Mouse (Mus musculus) intestine, embryonic 15.5 days (tissue): Measurements from ENCODE around the gene Gm10203. TPM values are rescaled to one million over a fixed set of nuclear protein-coding genes. Genes with fewer than 3 reads are reported as not detected.
"Not testable (repeated sequence)": the region's sequence is repeated elsewhere in the genome, so short reads cannot be mapped to it uniquely, and the experiment has no call there.

Source experiments
- ATAC-seq: fragments of 200-750 bp; cut with Nextera tagmentation; 2 replicates; pipeline ENCODE4 v1.8.0; 2017; ENCODE audit warnings: moderate TSS enrichment, moderate library complexity
- H3K27ac ChIP-seq: fragments of 300-500 bp; sonication (generic); 2 replicates; pipeline ENCODE4 v1.5.1; 2015; ENCODE audit warnings: mild to moderate bottlenecking, inconsistent platforms
- H3K27me3 ChIP-seq: fragments of 300-500 bp; sonication (generic); replicated peaks from 2 replicates; pipeline ENCODE4 v1.6.1; 2015; ENCODE audit warnings: inconsistent platforms
- H3K36me3 ChIP-seq: fragments of 300-500 bp; sonication (generic); 2 replicates; pipeline ENCODE4 v1.6.1; 2015; ENCODE audit warnings: inconsistent platforms
- H3K4me1 ChIP-seq: fragments of 300-500 bp; sonication (generic); replicated peaks from 2 replicates; pipeline ENCODE4 v1.6.1; 2015; ENCODE audit warnings: inconsistent platforms
- H3K4me2 ChIP-seq: fragments of 300-500 bp; sonication (generic); replicated peaks from 2 replicates; pipeline ENCODE4 v1.6.1; 2015; ENCODE audit warnings: mild to moderate bottlenecking, inconsistent platforms
- H3K4me3 ChIP-seq: fragments of 300-500 bp; sonication (generic); replicated peaks from 2 replicates; pipeline ENCODE4 v1.5.1; 2015; ENCODE audit warnings: inconsistent platforms
- H3K9ac ChIP-seq: fragments of 300-500 bp; sonication (generic); 2 replicates; pipeline ENCODE4 v1.6.1; 2015; ENCODE audit warnings: inconsistent platforms
- H3K9me3 ChIP-seq: fragments of 300-500 bp; sonication (generic); 2 replicates; pipeline ENCODE4 v1.6.1; 2016; ENCODE audit warnings: inconsistent platforms
- WGBS: fragments of 180-500 bp; shearing (Covaris S2); methylation state at CpG from one replicate; pipeline ENCODE4 v1.1.7; 2015; 5-methylcytosine and 5-hydroxymethylcytosine counted together
- polyA plus RNA-seq: library from polyadenylated mRNA; unstranded; fragments of >200 nt; fragmentation: Nextera tagmentation; extraction: Ambion mirVana; gene quantifications from 2 replicates; pipeline ENCODE4 v1.2.1, GENCODE M21; 2015

The Gm10203 gene
- polyA plus RNA-seq, 1 experiment from 2014 or later, result not detected

DNA sequence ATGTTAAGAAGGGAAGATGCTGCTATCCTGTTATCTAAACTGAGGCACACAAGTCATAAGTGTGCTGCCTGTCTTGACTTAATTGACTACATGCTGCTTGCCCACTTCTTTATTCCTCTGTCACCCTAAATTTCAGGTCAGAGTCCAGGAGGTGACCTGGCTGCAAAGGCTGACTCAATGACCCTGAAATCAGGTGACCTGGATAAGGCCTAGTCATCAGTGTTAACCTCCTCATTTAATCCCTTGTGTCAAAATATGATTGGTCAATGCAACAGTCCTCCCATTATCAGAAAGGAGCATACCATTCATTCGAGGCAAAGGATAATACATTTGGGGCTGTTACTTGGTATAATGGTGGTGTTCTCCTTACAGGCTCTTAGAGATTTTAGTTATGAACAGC is 9.5 kb downstream of the Gm10203 start, which contains the start of gene Etfbkmt:
Gene Etfbkmt (plus strand): TSS at position 379 of the 400 bp plus-strand sequence.
- no peak within 1 kb of the TSS for H3K4me3 ChIP-seq
- no peaks in the 10 kb centered on the region; the same call in 1 of the 2 replicates for H3K36me3 ChIP-seq
- H3K27ac ChIP-seq, result no peak within 1 kb of the TSS
- 82% methylated on average over 1 of the region's 1 CpGs for WGBS
- H3K9ac ChIP-seq, result no peak within 1 kb of the TSS
- H3K4me1 ChIP-seq, result 0 out of 2 replicates have a peak, but pooled peaks cover 5% of the 10 kb centered on the region
- no peaks in the 10 kb centered on the region for H3K9me3 ChIP-seq
- H3K4me2 ChIP-seq, result no peak within 1 kb of the TSS
- H3K27me3 ChIP-seq, result no peaks in the 10 kb centered on the region
- no peak for ATAC-seq

DNA sequence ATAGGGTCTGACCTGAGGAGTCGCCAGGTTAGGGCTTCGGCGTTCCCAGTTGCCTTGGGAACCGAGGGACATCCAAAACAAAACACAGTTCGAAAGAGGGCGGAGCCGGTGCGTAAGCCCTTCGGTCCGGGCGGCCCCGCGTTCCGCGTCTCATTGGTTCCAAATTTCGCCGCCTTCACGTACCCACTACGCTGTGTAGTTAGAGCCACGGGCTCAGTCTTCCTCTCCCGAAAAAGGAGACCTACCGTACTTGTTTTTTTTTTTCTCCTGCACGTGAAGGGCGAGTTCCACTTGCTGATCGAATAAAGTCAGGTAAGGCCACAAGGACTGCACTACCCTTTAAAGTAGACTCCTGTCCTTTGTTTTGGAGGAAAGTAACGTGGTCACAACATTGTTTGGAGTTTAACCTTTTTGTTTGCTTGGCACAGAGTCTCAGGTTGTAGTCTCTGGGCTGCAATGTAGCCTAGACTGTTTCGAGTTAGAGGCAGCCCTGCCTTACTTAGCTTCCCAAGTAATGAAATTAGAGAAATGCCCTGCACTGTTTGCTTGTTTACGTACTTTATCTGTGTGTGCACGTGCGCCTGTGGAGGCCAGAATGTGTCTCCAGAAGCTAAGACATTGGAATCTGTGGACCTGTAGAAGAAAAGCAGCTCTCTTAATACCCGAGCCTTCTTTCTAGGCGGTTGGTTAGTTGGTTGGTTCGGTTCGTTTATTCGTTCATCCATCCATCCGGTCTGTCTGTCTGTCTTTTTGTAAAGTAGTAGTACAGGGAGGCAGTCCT is 11.6 kb downstream of the Gm10203 start:
- Histone ChIP-seq H3K27ac (0 out of 2 replicates have a peak overlapping the region, but pooled peaks have one; percentile 49), H3K9me3 (no peaks in the 10 kb centered on the region), H3K27me3 (no peaks in the 10 kb centered on the region), H3K9ac (peak overlapping the region; percentile 44), H3K4me1 (0 out of 2 replicates have a peak, but pooled peaks cover 4% of the 10 kb centered on the region), H3K4me2 (peak overlapping the region; percentile 56), H3K4me3 (peak overlapping the region; percentile 46), H3K36me3 (peaks cover 4% of the 10 kb centered on the region; the same call in 1 of the 2 replicates)
- peak; percentile 94 for ATAC-seq
- WGBS, result 3% methylated on average over 36 of the region's 36 CpGs

DNA sequence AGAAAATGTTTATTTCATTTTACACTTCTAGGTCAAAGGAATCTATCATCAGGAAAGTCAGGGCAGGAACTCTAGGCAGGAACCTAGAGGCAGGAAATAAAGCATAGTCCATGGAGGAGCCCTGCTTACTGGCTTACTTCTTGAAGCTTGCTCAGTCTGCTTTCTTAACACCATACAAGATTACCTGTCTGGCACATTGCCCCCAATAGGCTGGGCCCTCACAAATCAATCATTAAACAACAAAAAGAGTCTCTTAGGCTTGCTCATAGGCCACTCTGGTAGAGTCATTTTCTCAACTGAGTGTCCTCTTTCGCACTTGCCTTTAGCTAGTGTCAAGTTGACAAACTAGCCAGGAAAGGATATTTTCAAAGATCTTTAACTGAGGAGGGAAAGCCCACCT is 15.2 kb downstream of the Gm10203 start:
- Histone ChIP-seq H3K36me3 (peaks cover 4% of the 10 kb centered on the region; the same call in 1 of the 2 replicates), H3K27ac (no peak overlapping the region), H3K9me3 (no peaks in the 10 kb centered on the region), H3K27me3 (no peaks in the 10 kb centered on the region), H3K4me2 (no peak overlapping the region), H3K9ac (no peak overlapping the region), H3K4me3 (no peak overlapping the region), H3K4me1 (0 out of 2 replicates have a peak, but pooled peaks cover 4% of the 10 kb centered on the region)
- WGBS, result 97% methylated on average over 1 of the region's 1 CpGs
- no peak for ATAC-seq

DNA sequence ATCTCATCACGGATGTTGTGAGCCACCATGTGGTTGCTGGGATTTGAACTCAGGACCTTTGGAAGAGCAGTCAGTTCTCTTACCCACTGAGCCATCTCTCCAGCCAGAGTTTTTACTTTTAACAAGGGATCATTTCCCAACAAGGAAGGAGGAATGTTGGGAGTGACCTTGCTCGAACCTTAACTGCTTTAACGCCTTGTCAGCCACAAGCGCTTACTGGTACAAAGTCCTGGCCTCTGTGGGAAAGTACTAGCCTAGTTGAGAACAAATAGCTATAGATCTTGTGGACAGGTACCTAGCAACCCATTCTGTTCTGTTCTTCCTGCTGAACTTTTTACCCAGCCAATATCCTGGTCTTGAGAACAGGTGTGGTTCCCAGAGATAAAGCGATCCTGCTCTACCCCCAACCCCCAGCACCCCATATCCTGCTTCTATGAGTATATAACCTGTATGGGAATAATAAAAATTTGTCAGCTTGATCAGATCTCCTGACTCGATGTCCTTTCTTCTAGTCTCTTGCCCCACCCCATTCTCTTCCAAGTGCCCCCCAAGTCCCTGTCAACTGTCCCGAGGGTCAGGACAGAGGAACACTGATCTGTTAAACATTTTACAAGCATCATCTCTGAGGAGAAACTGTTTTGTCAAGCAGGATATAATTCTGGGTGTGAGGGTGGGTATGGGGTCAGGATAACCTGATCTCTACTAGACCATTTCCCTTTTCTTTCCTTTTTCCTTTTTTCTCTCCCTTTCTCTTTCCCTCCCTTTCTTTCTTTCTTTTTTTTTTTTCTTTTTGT is 18.7 kb downstream of the Gm10203 start:
- Histone ChIP-seq H3K27me3 (no peaks in the 10 kb centered on the region), H3K27ac (peak overlapping the region; percentile 62), H3K9ac (no peak overlapping the region), H3K9me3 (no peaks in the 10 kb centered on the region), H3K36me3 (peaks cover 7% of the 10 kb centered on the region; the same call in 1 of the 2 replicates), H3K4me3 (no peak overlapping the region), H3K4me1 (no peaks in the 10 kb centered on the region), H3K4me2 (no peak overlapping the region)
- WGBS, result 44% methylated on average over 7 of the region's 7 CpGs
- peak; percentile 96 for ATAC-seq

DNA sequence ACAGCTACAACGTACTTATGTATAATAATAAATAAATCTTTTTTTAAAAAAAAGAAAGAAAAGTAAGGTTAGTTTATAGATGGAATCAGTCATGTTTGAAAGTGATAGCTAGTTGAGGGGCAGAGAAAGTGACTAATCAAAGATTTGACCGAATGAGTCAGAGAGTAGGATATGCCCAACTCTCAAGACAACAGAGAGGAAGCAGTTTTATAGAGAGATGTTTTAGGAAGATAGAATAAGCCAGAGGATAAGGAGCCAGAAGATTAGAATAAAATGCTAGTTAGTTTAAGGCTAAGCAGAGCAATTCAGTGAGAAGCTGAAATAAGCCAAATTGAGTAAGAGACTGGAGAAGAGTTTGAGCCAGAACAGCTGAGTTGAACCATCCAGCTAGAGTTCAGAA is 22.1 kb downstream of the Gm10203 start:
- no peak for ATAC-seq
- no peak overlapping the region for H3K9ac ChIP-seq
- no peaks in the 10 kb centered on the region for H3K27me3 ChIP-seq
- no peaks in the 10 kb centered on the region for H3K9me3 ChIP-seq
- H3K4me1 ChIP-seq, result peaks cover 16% of the 10 kb centered on the region
- 90% methylated on average over 2 of the region's 2 CpGs for WGBS
- 0 out of 2 replicates have a peak, but pooled peaks cover 3% of the 10 kb centered on the region for H3K36me3 ChIP-seq
- H3K4me2 ChIP-seq, result no peak overlapping the region
- H3K27ac ChIP-seq, result no peak overlapping the region
- H3K4me3 ChIP-seq, result no peak overlapping the region

DNA sequence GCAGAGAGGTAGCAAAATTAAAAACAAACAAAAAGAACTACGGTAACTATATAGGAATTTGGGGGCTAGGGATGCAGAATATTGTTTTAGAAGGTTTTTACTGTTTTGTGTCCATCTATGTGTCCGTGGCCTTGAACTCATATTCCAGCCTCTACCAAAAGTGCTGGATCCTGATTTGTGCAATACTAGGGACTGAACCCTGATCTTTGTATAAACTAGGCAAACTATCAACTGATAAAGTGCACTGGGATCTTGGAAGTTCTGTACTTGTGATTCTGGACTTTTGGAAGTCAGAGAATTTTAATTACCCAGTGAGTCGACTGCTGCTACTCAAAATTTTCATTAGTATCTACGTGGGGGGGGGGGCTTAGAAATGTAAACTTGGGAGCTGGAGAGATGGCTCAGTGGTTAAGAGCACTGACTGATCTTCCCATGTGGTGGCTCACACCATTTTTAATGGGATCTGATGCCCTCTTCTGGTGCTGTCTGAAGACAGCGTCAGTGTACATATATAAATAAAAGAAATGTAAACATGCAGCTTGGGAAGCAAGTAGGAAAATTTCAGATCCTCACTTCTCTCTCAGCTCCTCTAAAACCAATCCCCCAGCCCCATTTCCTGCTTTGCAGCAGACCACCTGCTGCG is 23.6 kb downstream of the Gm10203 start:
- no peaks in the 10 kb centered on the region for H3K27me3 ChIP-seq
- ATAC-seq, result no peak
- no peak overlapping the region for H3K4me2 ChIP-seq
- no peak overlapping the region for H3K4me3 ChIP-seq
- H3K9me3 ChIP-seq, result no peaks in the 10 kb centered on the region
- no peak overlapping the region for H3K9ac ChIP-seq
- H3K4me1 ChIP-seq, result peaks cover 16% of the 10 kb centered on the region
- WGBS, result 30% methylated on average over 6 of the region's 6 CpGs
- H3K27ac ChIP-seq, result 0 out of 2 replicates have a peak overlapping the region, but pooled peaks have one; percentile 15
- H3K36me3 ChIP-seq, result 0 out of 2 replicates have a peak, but pooled peaks cover 3% of the 10 kb centered on the region

DNA sequence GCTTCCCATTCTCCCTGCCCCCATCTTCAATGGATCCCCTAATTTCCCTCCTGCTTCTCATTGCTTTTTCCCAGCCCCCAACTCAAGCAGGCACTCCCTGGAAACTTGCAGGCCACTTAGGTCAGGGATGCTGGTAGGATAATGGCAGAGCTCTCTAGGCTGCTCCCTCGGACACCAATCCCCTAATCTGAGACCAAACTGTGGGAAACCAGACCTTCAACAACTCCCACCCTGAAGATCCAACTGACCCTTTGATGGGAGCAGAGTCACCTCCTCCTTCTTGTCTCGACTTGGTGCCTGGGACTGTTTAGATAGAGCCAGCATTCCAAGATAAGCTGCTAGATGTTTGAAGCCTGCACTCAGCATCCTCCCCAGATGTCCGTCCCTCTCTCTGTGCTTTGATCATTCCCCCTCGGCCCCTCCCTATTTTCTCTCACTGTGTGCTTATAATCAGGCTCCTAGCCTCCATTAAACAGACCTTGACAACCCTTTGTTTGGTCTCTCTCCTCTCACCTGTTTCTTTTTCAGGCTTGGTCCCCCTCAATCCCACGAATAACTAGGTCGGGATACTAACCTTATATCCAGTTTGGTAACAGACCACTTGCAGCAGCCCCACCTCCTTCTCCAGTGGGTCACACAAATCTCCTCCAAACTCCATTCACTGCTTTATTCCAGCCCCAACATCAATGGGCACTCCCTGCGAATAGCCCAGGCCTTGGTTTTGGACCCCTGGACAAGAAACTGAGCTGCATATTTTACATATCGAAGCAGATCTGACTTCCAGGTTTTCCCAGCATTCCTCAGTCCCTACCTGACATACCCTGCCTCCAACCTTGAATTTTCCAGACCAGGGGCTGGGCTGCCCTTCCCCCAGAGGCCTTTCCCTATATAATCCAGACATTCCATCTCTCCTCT is 24.4 kb downstream of the Gm10203 start:
- peak overlapping the region; percentile 51 for H3K27ac ChIP-seq
- H3K4me3 ChIP-seq, result no peak overlapping the region
- H3K4me2 ChIP-seq, result no peak overlapping the region
- H3K4me1 ChIP-seq, result peaks cover 16% of the 10 kb centered on the region
- WGBS, result 17% methylated on average over 8 of the region's 8 CpGs
- 0 out of 2 replicates have a peak, but pooled peaks cover 3% of the 10 kb centered on the region for H3K36me3 ChIP-seq
- ATAC-seq, result peak; percentile 9
- H3K9me3 ChIP-seq, result no peaks in the 10 kb centered on the region
- no peaks in the 10 kb centered on the region for H3K27me3 ChIP-seq
- H3K9ac ChIP-seq, result no peak overlapping the region

DNA sequence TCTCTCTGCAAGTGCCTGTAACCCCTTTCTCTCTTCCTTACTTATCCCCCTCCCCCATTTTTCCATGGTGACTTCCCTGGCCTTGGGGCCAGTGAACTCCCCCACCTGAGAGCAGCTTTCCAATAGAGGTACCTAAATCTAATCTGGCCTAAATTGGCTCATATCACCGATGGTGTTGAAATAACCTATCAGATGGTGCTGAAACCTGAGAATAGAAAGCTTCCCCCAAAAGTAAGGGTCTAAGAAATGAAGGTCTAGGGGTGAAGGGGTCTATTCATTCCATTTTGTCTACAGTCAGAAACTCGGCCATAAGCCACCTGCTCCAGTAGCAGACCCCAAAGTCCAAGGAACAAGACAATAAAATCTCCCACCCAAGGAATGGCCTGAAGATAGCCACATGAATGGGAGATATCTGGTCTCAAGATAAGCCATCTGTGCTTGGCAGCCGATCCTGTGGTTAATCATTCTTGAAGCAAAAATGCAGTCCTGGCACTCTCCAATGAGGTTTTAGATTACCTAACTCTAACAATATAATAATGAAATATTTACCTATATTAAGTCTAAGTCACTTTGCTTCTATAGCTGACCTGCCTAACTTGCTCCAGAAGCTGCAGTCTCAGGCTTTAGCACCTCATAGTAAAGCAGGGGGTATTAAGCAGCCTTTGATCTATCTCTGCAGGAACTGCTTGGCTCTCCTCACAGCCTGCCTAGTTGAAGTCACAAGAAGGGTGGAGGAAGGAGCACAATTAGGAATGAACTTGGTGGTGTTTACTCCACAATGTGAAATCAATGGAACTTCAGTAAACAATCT is 25.3 kb downstream of the Gm10203 start:
- peak; percentile 83 for ATAC-seq
- Histone ChIP-seq H3K27ac (peak overlapping the region; percentile 58), H3K4me3 (no peak overlapping the region), H3K36me3 (0 out of 2 replicates have a peak, but pooled peaks cover 3% of the 10 kb centered on the region), H3K27me3 (no peaks in the 10 kb centered on the region), H3K4me1 (peaks cover 16% of the 10 kb centered on the region), H3K9me3 (no peaks in the 10 kb centered on the region), H3K9ac (no peak overlapping the region), H3K4me2 (no peak overlapping the region)
- 42% methylated on average over 3 of the region's 3 CpGs for WGBS

DNA sequence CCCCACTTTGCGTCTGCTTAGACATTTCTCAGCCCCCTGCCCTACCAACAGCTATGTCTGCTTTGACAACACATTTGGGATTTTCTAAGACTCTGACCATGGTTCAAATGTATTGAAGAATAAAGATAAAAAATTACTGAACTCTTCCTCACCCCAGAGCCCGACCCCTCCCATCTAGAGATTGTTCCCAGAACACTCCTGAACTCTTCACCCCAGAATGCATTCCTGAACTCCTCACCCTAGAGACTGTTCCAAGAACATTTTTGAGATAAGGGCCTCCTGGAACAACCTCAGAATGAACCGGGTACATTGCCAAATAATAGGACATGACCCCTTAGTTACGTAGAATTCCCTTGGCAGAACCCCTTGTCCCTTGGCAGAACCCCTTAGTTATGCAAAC is 37.1 kb downstream of the Gm10203 start:
- not testable (repeated sequence) for H3K4me2 ChIP-seq, ATAC-seq, H3K4me1 ChIP-seq, H3K27me3 ChIP-seq, H3K4me3 ChIP-seq, H3K9me3 ChIP-seq, H3K27ac ChIP-seq, H3K9ac ChIP-seq
- WGBS, result 59% methylated on average over 3 of the region's 4 CpGs
- peaks cover 15% of the 10 kb centered on the region for H3K36me3 ChIP-seq

DNA sequence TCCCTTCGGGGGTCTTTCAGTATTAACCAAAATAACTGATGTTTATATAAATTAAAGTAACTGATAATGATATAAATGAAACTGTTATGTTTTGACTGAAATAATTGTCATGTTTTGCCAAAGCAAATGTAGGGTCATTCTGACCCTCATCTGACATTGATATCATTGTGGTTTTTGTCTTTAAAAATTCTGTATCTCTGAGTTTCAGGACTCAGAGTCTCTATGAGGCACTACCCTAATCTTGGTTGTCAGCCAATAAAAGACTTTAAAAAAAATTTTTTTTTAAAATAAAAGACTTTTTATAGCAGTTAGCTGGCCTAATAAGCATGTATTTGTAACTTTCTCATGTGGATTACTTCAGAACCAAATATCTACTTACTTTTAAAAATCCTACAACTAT is 37.7 kb downstream of the Gm10203 start:
- no peak for ATAC-seq
- no peaks in the 10 kb centered on the region for H3K9me3 ChIP-seq
- no peak overlapping the region for H3K27ac ChIP-seq
- H3K4me2 ChIP-seq, result no peak overlapping the region
- 95% methylated on average over 1 of the region's 1 CpGs for WGBS
- no peak overlapping the region for H3K4me3 ChIP-seq
- H3K9ac ChIP-seq, result no peak overlapping the region
- H3K27me3 ChIP-seq, result no peaks in the 10 kb centered on the region
- no peaks in the 10 kb centered on the region for H3K4me1 ChIP-seq
- peaks cover 13% of the 10 kb centered on the region for H3K36me3 ChIP-seq

DNA sequence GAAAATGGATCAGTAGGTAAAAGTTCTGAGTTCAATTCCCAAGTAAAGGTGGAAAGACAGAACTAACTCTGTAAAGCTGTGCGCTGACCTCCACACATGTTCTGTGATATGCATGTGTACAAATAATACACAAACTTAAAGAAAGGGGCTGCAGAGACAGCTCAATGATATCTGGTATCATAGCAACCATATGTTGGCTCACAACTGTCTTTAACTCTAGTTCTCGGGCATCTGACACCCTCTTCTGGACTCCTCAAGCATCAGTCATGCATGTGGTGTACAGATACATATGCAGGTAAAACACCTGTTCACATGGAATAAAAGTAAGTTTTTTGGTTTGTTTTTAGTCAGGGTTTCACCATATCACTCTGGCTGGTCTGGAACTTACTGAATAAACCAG is 38.5 kb downstream of the Gm10203 start:
- H3K4me3 ChIP-seq, result no peak overlapping the region
- H3K9me3 ChIP-seq, result no peaks in the 10 kb centered on the region
- no peak overlapping the region for H3K9ac ChIP-seq
- WGBS, result 92% methylated on average over 2 of the region's 2 CpGs
- H3K4me1 ChIP-seq, result no peaks in the 10 kb centered on the region
- ATAC-seq, result no peak
- peaks cover 13% of the 10 kb centered on the region for H3K36me3 ChIP-seq
- H3K4me2 ChIP-seq, result no peak overlapping the region
- H3K27me3 ChIP-seq, result no peaks in the 10 kb centered on the region
- H3K27ac ChIP-seq, result no peak overlapping the region
